In the genomic region with DNA sequence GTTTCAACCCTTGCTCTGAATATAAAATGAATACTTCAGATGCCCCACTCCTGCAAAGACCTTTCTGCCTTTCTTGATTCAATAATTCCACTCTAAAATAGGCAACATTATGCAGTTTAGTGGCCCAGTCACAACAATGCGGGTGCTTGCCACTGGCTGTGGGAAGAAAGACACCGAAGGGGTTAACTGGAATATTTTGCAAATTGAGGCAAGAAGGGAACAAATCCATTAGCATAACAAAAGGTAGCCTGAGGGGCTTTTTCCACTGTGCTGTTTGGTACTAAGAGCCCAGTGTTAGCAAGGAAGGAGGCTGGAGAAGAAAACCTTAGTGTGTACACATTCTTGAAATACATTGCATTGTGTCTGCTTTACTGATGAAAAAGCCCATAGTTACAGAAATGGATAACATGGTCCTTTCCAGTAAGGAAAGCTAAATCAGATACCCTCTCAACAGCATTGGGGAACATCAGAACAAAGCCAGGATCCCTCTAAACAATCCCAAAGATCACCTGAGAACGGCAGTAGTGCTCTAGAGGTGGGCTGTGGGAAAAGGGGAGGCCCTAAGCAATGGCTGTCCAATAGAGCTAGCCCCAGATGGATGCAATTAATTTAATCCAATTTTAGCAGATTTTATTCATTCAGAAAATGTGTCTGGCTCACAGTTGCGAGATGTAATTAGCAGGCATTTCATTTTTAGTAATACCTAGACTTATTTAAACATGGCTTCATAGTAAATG, we compare ENCODE assay signal across 14 mouse cellular contexts.
A peak's percentile ranks its signal among the peaks of the same experiment; 100 is the strongest.
DNase-seq lines count a peak whose midpoint lies in the region; ATAC-seq and TF ChIP-seq lines count a peak whose summit lies in the region.
"Had no signal": no experiment of that assay in that cellular context is flagged by ENCODE, and none has a peak within 500 bp of the region (broad histone marks: within the 10 kb centered on the region; RNA-seq: fewer than 3 reads in every experiment).

No protein-coding gene starts in this region.

- peak; percentile 60; the same call in 1 of the 2 replicates for ATAC-seq in embryonic facial prominence, embryonic 14.5 days (ENCODE audit: low read depth)
- ATAC-seq in hindbrain, embryonic 14.5 days (ENCODE audit: low FRiP score), result peak; percentile 82
- ATAC-seq in neural tube, embryonic 13.5 days (ENCODE audit: low read depth), result peak; percentile 73
- ATAC-seq in megakaryocyte, adult 5-6 weeks (ENCODE audit: poor library complexity, severe bottlenecking), result no peak
- ATAC-seq: activated CD4-positive, CD25-positive, alpha-beta regulatory T cell, adult 4 months had no signal

- DNase-seq in brain, embryonic 14.5 days (ENCODE audit: low read depth), result peak; percentile 96
- DNase-seq in embryonic facial prominence, embryonic 14.5 days (ENCODE audit: low spot score), result peak; percentile 58
- peak; percentile 57 for DNase-seq in hindbrain, embryonic 14.5 days (ENCODE audit: low spot score)
- no peak for DNase-seq in testis, postnatal 14 days (ENCODE audit: low spot score)
- DNase-seq in cerebellum, postnatal 4 days (ENCODE audit: low spot score in 2 of 2), result no peak
- DNase-seq: gastrocnemius, adult 2 months; kidney, adult 11 months had no signal

- no peaks in the 10 kb centered on the region for H3K27me3 ChIP-seq in embryonic facial prominence, embryonic 14.5 days (replicated peaks; ENCODE audit: control insufficient read depth, insufficient read depth, low read length)
- H3K27me3 ChIP-seq in hindbrain, embryonic 14.5 days (ENCODE audit: control insufficient read depth, insufficient read depth, low read length), result no peaks in the 10 kb centered on the region
- no peaks in the 10 kb centered on the region for H3K27me3 ChIP-seq in neural tube, embryonic 13.5 days
- H3K27me3 ChIP-seq: CH12.LX; heart, embryonic 15.5 days; liver, embryonic 15.5 days; megakaryocyte, embryonic 14.5 days had no signal

- no peaks in the 10 kb centered on the region for H3K9me3 ChIP-seq in embryonic facial prominence, embryonic 14.5 days (ENCODE audit: control insufficient read depth, low read length)
- no peaks in the 10 kb centered on the region for H3K9me3 ChIP-seq in hindbrain, embryonic 14.5 days (ENCODE audit: control insufficient read depth, low read length)
- H3K9me3 ChIP-seq in neural tube, embryonic 13.5 days, result no peaks in the 10 kb centered on the region
- H3K9me3 ChIP-seq: heart, embryonic 15.5 days; liver, embryonic 15.5 days; megakaryocyte, embryonic 14.5 days had no signal

- no peak for TF ChIP-seq POLR2A in brain, embryonic 14.5 days (IDR thresholded peaks at IDR 0.05; ENCODE audit: borderline replicate concordance, extremely low read depth, insufficient read depth, insufficient read length, poor library complexity, severe bottlenecking)

- peaks cover 4% of the 10 kb centered on the region; the same call in 1 of the 2 replicates for H3K4me1 ChIP-seq in embryonic facial prominence, embryonic 14.5 days (ENCODE audit: control insufficient read depth, insufficient read depth, low read length)
- peaks cover 13% of the 10 kb centered on the region for H3K4me1 ChIP-seq in hindbrain, embryonic 14.5 days (replicated peaks; ENCODE audit: control insufficient read depth, insufficient read depth, low read length)
- peaks cover 21% of the 10 kb centered on the region for H3K4me1 ChIP-seq in neural tube, embryonic 13.5 days (replicated peaks)
- H3K4me1 ChIP-seq: heart, embryonic 15.5 days; liver, embryonic 15.5 days; megakaryocyte, embryonic 14.5 days had no signal

- 34% methylated on average over 4 of the region's 4 CpGs for WGBS in embryonic facial prominence, embryonic 14.5 days
- 17% methylated on average over 4 of the region's 4 CpGs for WGBS in hindbrain, embryonic 14.5 days
- 21% methylated on average over 4 of the region's 4 CpGs for WGBS in neural tube, embryonic 13.5 days

- H3K9ac ChIP-seq in embryonic facial prominence, embryonic 14.5 days (ENCODE audit: low read depth, low read length), result no peak overlapping the region
- H3K9ac ChIP-seq in hindbrain, embryonic 14.5 days, result no peak overlapping the region
- peak overlapping the region; percentile 34; the same call in 1 of the 2 replicates for H3K9ac ChIP-seq in neural tube, embryonic 13.5 days
- H3K9ac ChIP-seq: heart, embryonic 15.5 days; liver, embryonic 15.5 days had no signal

- H3K4me2 ChIP-seq in embryonic facial prominence, embryonic 14.5 days (ENCODE audit: low read depth, low read length), result no peak overlapping the region
- no peak overlapping the region for H3K4me2 ChIP-seq in hindbrain, embryonic 14.5 days (replicated peaks)
- H3K4me2 ChIP-seq in neural tube, embryonic 13.5 days, result no peak overlapping the region
- H3K4me2 ChIP-seq: heart, embryonic 15.5 days; liver, embryonic 15.5 days had no signal

- no peak overlapping the region for H3K4me3 ChIP-seq in embryonic facial prominence, embryonic 14.5 days (ENCODE audit: low read depth, low read length)
- H3K4me3 ChIP-seq in hindbrain, embryonic 14.5 days (replicated peaks; ENCODE audit: low read length), result no peak overlapping the region
- H3K4me3 ChIP-seq in neural tube, embryonic 13.5 days, result no peak overlapping the region
- H3K4me3 ChIP-seq: gastrocnemius, adult 2 months; heart, embryonic 15.5 days; liver, embryonic 15.5 days; megakaryocyte, embryonic 14.5 days had no signal

- H3K27ac ChIP-seq in embryonic facial prominence, embryonic 14.5 days (replicated peaks; ENCODE audit: low read depth, low read length), result no peak overlapping the region
- H3K27ac ChIP-seq in hindbrain, embryonic 14.5 days, result peak overlapping the region; percentile 55
- peak overlapping the region; percentile 70 for H3K27ac ChIP-seq in neural tube, embryonic 13.5 days (replicated peaks)
- H3K27ac ChIP-seq: gastrocnemius, adult 2 months; heart, embryonic 15.5 days; liver, embryonic 15.5 days had no signal

- TF ChIP-seq CTCF in brain, embryonic 14.5 days (IDR thresholded peaks at IDR 0.05; ENCODE audit: borderline replicate concordance, extremely low read depth, insufficient read depth, insufficient read length), result no peak

- no peaks in the 10 kb centered on the region for H3K36me3 ChIP-seq in embryonic facial prominence, embryonic 14.5 days (ENCODE audit: control insufficient read depth, insufficient read depth, low read length)
- no peaks in the 10 kb centered on the region for H3K36me3 ChIP-seq in hindbrain, embryonic 14.5 days (replicated peaks; ENCODE audit: control insufficient read depth, insufficient read depth)
- no peaks in the 10 kb centered on the region for H3K36me3 ChIP-seq in neural tube, embryonic 13.5 days
- H3K36me3 ChIP-seq: heart, embryonic 15.5 days; liver, embryonic 15.5 days had no signal

Comparison
In these comparisons a context has a peak if more than half of its experiments do, and no peak if none do; other contexts are left out.
1. DNase-seq: peak in brain, embryonic 14.5 days (single experiment), embryonic facial prominence, embryonic 14.5 days (single experiment) and hindbrain, embryonic 14.5 days (single experiment); none in testis, postnatal 14 days (single experiment) and cerebellum, postnatal 4 days (0 of 2).